Mouse (Mus musculus) common myeloid progenitor, adult 5-6 weeks (primary cell): ENCODE measurements around the gene Prdm8. TPM values are rescaled to one million over a fixed set of nuclear protein-coding genes. Genes with fewer than 3 reads are reported as not detected.

Source experiments
- total RNA-seq: library from RNA; stranded (forward); fragments of 200-1000, 187-1606 nt; gene quantifications from 2 replicates; pipeline ENCODE4 v1.2.3, GENCODE M21; 2017

Prdm8 gene
- total RNA-seq, 1 experiment from 2014 or later: not detected

Other genes with a start within 250 kb of the Prdm8 start
- gene Antxr2, start 136.2 kb upstream of the Prdm8 start, total RNA-seq: 5.5 and 8.8 TPM in 2 replicates
- gene Fgf5, start 87.0 kb downstream of the Prdm8 start, total RNA-seq: not detected in 2 replicates
- gene Cfap299, start 162.1 kb downstream of the Prdm8 start, total RNA-seq: not detected in 2 replicates